Mouse (Mus musculus): ENCODE data around the gene Card10.

DNA sequence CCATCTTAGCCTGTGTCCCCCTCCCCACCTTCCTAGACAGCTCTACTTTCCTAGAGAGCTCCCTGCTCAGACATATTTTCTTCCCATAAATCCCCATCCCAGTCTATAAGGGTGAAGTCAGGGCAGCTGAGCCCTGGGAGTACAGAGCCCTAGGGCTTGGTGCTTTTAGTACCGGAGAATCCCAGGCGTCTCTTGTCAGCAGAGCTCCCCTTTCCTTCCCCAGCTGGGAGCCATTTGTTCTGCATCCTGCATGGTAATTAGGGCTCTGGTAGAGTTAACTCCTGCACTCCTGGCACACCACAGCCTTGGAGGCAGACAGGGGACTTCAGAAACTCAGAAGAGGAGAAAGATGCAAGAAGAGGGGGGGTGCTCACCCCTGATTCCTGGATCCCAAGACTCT is 36.9 kb upstream of the Card10 start:
- no peak for TF ChIP-seq POLR2A (IDR thresholded peaks at IDR 0.05; ENCODE audit: low read depth, low read length)
- no peak for TF ChIP-seq CTCF (IDR thresholded peaks at IDR 0.05; ENCODE audit: extremely low read depth, insufficient read length, insufficient replicate concordance, low read depth, low read length)

All from small intestine, adult 2 months (tissue).